Mouse (Mus musculus) right cerebral cortex, postnatal 10 days (tissue): ENCODE data around the gene Tjp2.

Source experiments
- DNase-seq, 2 experiments: peaks; one replicate each; pipeline ENCODE4 v3.0.0; 2021; ENCODE audit warnings: low spot score in 2 of 2

The Tjp2 gene

DNA sequence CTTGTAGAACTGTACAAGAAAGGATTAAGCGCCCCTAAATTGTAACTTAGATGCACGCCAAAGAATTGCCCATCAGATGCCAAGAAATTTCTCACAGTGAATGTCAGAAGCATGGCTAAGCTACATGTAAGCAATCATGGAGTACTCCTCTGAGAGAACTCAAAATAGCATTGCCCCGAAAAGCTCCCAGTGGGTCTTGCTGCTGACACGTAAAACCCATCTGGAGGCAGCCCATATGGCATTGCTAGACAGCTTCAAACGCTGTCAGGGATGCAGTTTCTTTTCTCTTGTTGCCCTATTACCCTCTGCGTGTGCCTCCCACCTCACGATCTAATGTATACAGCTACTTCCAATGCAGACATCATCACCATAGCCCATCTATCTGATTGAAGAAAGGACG is 166.0 kb downstream of the Tjp2 start:
- peak; percentile 31 to 47 for DNase-seq

DNA sequence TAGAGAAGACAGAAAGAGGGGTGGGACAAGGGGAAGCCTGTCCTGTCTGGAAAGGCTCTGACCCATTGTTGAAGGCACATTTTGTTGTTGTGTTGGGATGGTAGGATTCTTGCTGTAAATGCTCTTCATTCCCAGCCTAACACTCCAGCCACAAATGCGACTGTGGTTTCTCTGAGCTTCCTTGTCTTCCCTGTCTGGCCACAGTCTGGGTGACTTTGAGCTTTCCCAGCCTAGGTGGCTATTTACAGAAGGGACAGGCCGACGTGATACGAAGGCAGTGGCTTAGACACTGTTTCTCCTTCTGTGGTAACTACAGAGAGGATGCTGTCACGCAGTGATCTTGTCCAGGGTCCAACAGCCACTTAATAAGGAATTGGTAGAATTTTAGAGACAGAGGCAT is 166.8 kb downstream of the Tjp2 start:
- no peak for DNase-seq

DNA sequence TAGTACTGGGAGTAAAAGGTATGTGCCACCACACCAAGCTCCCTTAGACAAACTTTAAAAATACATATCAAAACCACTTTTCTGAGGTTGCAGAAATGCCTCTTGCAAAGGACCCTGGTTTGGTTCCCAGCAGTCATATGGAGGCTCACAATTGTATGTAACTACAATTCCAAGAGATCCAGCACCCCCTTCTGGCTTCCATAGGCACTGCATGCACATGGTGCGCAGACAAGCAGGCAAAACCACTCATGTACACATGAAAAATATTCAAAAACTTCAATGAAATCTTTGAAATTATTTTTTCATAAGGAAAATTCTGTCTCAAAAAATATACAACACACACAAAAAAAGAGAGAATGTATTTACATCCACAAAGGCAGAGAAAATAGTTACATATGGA is 167.9 kb downstream of the Tjp2 start:
- no peak for DNase-seq

DNA sequence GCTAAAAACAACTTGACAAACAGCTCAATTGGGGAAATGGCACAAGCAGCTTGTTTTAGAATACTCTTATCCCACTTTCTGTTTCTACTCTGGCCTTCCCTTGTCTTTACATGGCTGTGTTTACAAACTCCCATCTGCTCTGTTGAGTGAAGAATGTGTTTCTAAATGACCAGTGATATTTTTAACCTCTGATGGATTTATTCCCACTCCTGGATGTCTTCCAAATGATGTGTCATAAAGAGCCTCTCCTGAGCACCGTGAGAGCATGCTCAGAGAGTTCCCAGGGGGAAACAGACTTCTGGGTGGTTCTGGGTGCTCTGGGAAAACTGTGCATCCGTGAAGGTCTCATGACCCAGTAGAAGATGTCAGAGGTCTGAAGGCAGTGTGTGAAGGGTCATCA is 169.9 kb downstream of the Tjp2 start:
- DNase-seq, result no peak

DNA sequence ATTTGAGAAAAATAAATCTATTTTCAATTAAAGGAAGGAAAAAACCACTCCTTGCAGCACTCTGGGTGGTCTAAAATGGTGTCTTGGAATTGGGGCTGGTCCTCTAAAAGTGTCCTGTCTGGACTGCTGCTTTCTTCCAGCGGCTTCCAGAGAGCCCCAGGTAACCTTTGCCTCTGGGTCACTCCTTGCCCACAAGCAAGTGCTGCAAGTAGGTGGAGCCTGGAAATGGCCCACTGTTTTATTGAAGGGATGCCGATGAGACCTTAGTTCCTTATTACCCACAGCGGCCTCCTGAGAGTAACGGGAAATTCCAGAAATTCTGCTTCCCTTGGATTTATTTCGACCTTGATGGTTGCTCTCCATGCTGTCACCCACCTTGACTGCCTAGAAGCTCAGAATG is 170.6 kb downstream of the Tjp2 start:
- DNase-seq, result no peak

DNA sequence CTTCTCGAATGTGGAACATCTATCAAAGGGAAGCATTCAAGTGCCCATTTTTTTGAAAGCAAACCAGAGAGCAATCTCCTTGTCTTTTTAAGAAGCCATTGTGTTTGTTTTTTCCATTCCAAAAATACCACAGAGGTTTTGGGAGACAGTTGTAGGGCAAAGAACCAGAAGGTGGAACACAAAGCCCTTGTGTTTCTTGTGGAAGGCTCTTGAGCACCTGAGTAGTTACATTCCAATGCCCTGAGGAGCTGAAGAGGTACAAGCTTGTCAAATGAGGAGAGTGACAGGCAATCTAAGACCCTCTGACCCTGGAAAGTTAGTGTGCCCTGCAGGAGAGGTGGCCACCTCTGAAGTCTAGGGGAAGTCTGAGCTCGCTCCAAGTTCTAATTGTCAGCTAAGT is 174.3 kb downstream of the Tjp2 start:
- DNase-seq, result no peak

DNA sequence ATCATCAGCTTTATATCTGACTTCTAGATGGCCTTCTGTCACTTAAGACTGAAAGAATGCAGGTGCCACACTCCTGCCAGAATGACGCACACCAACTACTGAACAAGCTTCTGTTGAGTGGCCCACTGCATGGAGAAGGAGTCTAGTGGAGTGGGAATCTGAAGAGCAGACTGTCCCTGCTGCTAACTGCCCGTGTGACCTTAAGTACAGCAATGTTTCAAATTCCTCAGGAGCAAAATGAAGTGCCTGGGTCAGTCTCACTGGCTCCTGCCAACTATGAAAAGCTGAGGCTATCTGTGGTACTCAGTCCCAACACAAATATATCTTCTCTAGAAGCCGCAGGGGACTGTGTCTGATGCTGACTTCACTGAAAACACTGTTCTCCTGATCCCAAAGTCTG is 175.5 kb downstream of the Tjp2 start:
- no peak for DNase-seq

DNA sequence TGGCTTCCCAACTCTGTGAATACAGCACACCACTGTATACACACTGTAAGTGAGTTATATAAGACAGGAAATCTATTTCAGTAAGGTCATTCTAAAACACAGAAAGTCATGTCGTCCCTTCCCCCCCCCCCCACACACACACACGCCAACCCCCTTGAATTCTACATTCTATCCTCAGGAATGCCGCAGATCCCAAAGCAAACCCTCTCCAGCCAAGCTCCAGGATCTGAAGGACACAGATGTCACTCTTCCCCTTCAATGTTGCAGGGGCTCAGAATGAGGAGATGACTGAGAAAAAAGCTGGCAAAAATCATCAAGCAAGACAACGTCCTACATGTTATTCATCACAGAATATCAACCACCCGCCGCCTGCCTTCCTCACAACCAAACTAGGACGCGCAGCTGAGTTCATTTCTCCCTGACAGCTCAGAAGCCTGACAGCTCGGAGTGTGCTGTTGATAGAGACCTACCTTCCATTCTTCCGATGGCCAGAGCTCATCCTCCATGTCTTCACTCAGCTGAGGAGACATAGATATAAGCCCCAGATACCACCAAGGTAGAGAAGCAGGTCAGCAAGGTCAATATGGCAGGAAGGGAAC is 178.3 kb downstream of the Tjp2 start:
- no peak for DNase-seq
